Mouse (Mus musculus) neural tube, embryonic 13.5 days (tissue): ENCODE results near the gene Bcan. TPM values are rescaled to one million over a fixed set of nuclear protein-coding genes. Genes with fewer than 3 reads are reported as not detected.

Source experiments
- ATAC-seq: fragments of 200-750 bp; cut with Nextera tagmentation; 2 replicates; pipeline ENCODE4 v1.8.0; 2017; ENCODE audit warnings: low read depth, mild to moderate bottlenecking, moderate TSS enrichment, moderate library complexity
- H3K27ac ChIP-seq: fragments of 300-500 bp; sonication (generic); replicated peaks from 2 replicates; pipeline ENCODE4 v1.5.1; 2015; ENCODE audit warnings: moderate library complexity, mild to moderate bottlenecking, inconsistent platforms
- H3K27me3 ChIP-seq: fragments of 300-500 bp; sonication (generic); 2 replicates; pipeline ENCODE4 v1.6.1; 2015; ENCODE audit warnings: mild to moderate bottlenecking, inconsistent platforms
- H3K36me3 ChIP-seq: fragments of 300-500 bp; sonication (generic); 2 replicates; pipeline ENCODE4 v1.6.1; 2015; ENCODE audit warnings: mild to moderate bottlenecking, inconsistent platforms
- H3K4me1 ChIP-seq: fragments of 300-500 bp; sonication (generic); replicated peaks from 2 replicates; pipeline ENCODE4 v1.6.1; 2015; ENCODE audit warnings: inconsistent platforms
- H3K4me2 ChIP-seq: fragments of 300-500 bp; sonication (generic); 2 replicates; pipeline ENCODE4 v1.6.1; 2015; ENCODE audit warnings: inconsistent platforms, mild to moderate bottlenecking, moderate library complexity
- H3K4me3 ChIP-seq: fragments of 300-500 bp; sonication (generic); 2 replicates; pipeline ENCODE4 v1.5.1; 2015; ENCODE audit warnings: mild to moderate bottlenecking, inconsistent platforms
- H3K9ac ChIP-seq: fragments of 300-500 bp; sonication (generic); 2 replicates; pipeline ENCODE4 v1.6.1; 2015; ENCODE audit warnings: moderate library complexity, mild to moderate bottlenecking, inconsistent platforms
- H3K9me3 ChIP-seq: fragments of 300-500 bp; sonication (generic); 2 replicates; pipeline ENCODE4 v1.6.1; 2016; ENCODE audit warnings: inconsistent platforms
- WGBS: fragments of 180-500 bp; shearing (Covaris S2); methylation state at CpG from one replicate; pipeline ENCODE4 v1.1.7; 2015; 5-methylcytosine and 5-hydroxymethylcytosine counted together
- polyA plus RNA-seq: library from polyadenylated mRNA; unstranded; fragments of >200 nt; fragmentation: Nextera tagmentation; extraction: Ambion mirVana; gene quantifications from 2 replicates; pipeline ENCODE4 v1.2.1, GENCODE M21; 2015

The Bcan gene
- polyA plus RNA-seq, 1 experiment from 2014 or later = 41.3 TPM

DNA sequence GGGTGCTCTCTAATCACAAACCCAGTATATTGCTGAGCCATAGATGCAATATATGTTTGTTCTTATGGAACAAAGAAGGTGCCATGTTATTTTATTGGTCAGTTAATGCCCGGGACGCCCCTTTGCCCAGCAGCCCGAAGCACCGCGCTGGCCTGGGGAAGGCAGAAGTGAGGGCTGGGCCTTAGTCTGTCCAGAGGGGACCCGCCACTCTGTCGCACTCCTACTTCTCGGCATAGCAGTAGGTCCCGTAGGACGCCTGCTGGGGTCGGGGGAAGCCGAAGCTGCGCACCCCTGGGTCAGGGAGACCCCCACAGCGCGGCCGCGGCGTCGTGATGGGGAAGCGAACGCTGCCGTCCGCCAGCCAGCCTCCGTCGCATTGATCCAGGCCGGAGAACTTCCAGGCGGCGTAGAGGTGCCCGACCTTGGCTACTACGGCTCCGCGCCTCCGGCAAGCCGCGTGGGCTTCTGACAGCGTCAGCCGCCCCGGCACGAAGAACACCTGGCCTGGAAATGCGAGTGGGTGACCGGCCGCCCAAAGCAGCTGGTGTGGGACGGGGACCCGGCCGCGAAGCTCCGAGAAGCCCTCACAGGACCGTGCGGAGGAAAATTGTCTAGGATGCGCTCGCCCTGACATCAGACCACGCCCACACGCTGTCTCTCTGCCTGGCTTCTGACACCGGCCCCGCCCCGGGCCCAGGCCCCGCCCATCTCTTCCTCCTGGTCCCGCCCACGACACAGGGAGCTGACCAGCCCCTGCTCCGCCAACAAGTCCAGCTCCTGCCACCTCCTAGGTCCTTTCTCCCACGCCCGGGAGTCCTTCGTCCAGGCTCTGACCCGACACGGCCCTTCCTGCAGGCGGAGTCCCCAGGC lies 22.5 kb upstream of the Bcan start:
- Histone ChIP-seq H3K36me3 (no peaks in the 10 kb centered on the region), H3K9me3 (no peaks in the 10 kb centered on the region), H3K4me3 (peak overlapping the region; percentile 53), H3K4me2 (peak overlapping the region; percentile 96), H3K4me1 (peaks cover 22% of the 10 kb centered on the region), H3K27me3 (peaks cover 89% of the 10 kb centered on the region), H3K27ac (no peak overlapping the region), H3K9ac (peak overlapping the region; percentile 64)
- ATAC-seq = peak; percentile 91
- WGBS = 1% methylated on average over 65 of the region's 66 CpGs

DNA sequence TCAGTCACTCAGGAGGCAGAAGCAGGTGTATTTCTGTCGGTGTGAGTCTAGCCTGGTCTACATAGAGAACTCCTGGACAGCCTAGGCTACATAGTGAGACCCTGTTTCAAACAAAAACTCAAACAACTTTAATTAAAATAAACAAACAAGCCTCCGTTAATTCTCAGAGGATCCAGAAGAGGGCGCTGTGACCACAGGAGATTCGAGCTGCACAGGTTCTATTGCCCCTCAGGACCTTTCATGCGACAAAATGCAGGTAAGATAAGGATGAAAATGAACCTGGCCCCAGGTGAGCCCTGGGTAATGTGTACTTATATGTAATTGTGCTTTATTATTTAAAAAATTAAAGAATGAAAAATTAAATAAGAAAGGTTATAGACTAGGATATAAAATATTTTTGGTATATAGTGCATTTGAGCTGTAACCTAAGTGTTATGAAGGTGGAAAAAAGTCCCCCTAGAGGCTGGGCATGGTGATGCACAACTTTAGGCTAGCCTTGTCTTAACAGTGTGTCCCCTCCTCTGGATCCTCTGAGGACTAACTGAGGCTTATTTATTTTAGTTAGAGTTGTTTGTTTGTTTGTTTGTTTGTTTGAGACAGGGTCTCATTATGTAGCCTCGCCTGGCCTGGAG lies 10.7 kb upstream of the Bcan start:
- Histone ChIP-seq H3K4me1 (no peaks in the 10 kb centered on the region), H3K36me3 (no peaks in the 10 kb centered on the region), H3K4me2 (no peak overlapping the region), H3K4me3 (no peak overlapping the region), H3K9ac (no peak overlapping the region), H3K27me3 (peaks cover 25% of the 10 kb centered on the region), H3K27ac (no peak overlapping the region), H3K9me3 (no peaks in the 10 kb centered on the region; the same call in 1 of the 2 replicates)
- no peak for ATAC-seq
- 8% methylated on average over 6 of the region's 6 CpGs for WGBS

DNA sequence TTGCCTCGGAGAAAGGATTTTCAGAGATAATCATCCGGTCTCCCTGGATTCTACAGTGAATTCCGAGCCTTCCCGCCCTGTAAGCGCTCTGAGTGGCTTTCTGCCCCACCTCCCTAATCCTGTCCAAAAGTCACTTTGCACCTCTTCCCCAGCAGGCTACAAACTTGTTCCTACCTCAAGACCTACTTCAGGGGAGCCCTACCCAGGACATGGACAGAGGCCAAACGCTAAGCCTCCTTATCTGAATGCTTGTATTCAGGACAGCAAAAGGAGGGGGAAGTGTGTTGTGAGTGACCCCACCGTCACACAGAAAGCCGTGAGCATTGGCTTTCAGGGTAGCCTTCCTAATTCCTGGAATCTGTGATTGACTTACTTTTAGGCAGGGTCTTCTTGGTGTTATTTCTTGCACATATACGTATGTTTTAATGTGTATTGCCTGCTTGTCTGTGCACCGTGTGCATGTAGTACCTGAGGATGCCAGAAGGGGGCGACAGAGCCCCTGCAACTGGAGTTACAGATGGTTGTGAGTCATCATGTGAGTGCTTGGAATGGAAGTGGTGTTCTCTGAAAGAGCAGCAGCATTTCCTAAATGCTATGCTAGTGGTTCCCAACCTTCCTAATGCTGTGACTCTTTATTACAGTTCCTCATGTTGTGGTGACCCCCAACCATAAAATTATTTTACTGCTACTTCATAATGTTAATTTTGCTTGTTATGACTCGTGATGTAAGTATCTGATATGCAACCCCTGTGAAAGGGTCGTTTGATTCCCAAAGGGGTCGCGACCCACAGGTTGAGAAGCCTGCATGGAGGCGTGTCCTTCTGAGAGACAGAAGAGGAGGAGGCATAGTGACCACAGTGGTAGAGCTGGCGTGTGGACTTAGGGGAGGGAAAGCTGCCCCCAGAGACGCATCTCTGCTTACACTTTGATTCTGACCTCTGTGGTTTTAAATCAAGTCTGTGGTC lies 6.1 kb upstream of the Bcan start:
- Histone ChIP-seq H3K36me3 (no peaks in the 10 kb centered on the region), H3K27ac (no peak overlapping the region), H3K9ac (no peak overlapping the region), H3K9me3 (no peaks in the 10 kb centered on the region; the same call in 1 of the 2 replicates), H3K27me3 (peaks cover 54% of the 10 kb centered on the region), H3K4me2 (no peak overlapping the region), H3K4me1 (peaks cover 13% of the 10 kb centered on the region), H3K4me3 (no peak overlapping the region)
- ATAC-seq = no peak
- WGBS = 79% methylated on average over 18 of the region's 18 CpGs

DNA sequence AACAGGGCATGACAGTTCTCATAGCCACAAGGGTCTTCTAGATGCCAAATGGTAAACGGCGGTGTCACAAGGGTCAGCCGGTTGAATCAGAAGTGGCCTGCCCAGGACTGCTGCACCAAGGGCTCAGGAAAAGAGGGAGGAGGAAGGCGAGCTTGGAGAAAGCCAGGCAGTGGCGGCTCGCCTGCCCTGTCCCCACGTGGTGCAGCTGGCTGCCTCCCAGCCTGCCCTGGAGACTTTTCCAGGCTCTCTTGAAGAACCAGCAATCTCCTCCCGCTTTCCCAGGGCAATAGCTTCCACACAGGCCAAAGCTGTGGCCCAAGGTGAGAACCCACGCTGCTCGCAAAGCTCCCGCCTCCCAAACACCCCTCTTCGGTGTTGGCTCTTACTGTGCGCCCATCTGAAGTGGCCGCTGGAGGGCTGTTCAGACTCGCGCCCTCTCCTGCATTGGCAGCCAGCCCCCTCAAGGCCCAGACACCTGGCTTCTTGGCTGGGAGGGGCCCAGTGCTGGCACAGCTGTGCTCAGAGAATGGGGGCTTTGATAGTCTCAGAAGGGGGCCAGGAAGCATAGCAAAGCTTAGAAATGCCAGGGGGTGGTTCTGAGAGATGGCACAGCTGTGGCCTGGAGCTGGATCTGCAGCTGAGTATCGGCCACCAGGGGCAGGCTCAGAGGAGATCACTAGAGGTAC lies 2.4 kb upstream of the Bcan start:
- Histone ChIP-seq H3K27me3 (peaks cover 72% of the 10 kb centered on the region), H3K27ac (no peak overlapping the region), H3K4me2 (peak overlapping the region; percentile 10), H3K36me3 (no peaks in the 10 kb centered on the region), H3K9me3 (no peaks in the 10 kb centered on the region; the same call in 1 of the 2 replicates), H3K9ac (no peak overlapping the region), H3K4me1 (peaks cover 34% of the 10 kb centered on the region), H3K4me3 (no peak overlapping the region)
- ATAC-seq = peak; percentile 44; the same call in 1 of the 2 replicates
- 6% methylated on average over 17 of the region's 17 CpGs for WGBS

DNA sequence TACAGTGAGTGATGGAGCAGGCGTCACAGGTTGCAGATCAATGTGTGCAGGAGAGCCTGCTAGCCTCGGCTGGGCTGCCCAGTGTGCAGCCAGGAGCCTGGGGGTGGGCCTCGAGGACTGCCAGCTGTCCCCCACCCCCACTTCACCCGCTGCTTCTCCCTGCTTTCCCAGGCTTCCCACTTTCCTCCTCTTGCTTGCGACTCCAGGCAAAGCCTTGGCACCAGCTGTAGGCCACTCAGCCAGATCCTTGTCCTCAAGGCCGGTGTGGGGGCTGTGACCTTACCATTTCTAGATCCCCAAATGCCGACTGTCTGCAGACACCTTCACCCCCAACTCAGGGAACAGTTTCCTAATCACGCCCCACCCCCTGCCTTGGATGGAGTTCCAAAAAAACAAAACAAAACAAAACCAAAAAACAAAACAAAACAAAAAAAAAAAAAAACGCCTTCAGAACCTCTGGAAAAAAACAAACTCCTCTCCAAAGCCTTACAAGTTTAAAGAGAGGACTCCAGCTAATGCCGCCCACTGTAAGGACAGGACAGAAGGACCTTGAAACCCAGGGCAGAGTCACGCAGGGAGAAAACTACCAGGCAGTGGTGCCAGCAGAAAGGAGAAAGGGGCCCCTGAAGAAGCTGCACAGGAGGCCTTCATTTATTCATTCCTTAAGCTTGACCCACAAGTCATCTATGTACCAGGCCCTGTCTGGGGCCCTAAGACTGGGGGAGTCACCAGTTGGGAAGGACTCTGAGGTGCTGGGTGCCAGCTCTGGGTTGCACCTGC lies 976 bp upstream of the Bcan start:
- no peaks in the 10 kb centered on the region for H3K36me3 ChIP-seq
- 16% methylated on average over 11 of the region's 11 CpGs for WGBS
- no peaks in the 10 kb centered on the region; the same call in 1 of the 2 replicates for H3K9me3 ChIP-seq
- peaks cover 48% of the 10 kb centered on the region for H3K4me1 ChIP-seq
- H3K27me3 ChIP-seq = peaks cover 87% of the 10 kb centered on the region
- H3K27ac ChIP-seq = no peak overlapping the region
- no peak for ATAC-seq
- 0 out of 2 replicates have a peak overlapping the region, but pooled peaks have one; percentile 64 for H3K9ac ChIP-seq
- peak overlapping the region; percentile 72 for H3K4me2 ChIP-seq
- peak overlapping the region; percentile 43 for H3K4me3 ChIP-seq

DNA sequence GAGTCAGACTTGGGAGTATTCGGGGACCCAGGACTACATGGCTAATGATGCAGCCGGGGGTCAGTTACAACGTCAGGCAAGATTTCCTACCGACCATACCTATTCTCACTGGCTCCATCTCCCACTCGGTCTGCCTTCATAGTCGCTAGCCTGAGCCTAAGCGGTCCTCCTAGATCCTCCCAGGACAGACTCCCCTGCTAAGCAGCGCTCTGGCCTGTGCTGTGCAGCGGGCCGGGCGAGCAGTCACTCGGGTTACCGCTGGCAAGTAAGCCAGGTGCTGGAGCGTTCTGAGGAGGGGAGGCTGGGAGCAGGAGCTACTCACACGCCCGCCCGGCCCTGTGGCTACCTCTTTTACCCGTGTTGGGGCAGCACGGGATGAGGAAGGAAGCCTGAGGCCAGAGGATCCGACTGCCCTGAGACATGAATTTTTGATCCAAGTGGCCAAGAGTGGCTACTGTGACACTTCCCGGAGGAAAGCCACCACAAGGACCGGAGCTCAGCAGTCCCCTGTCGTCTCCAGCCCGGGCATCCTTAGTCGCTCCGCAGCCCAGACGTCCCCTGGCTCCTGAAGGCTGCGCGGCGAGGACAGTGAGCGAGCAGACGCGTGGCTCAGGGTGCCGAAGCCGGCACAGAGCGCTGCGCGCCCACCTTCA lies 661 bp downstream of the Bcan start:
- under 1% methylated on average over 38 of the region's 38 CpGs for WGBS
- peaks cover 49% of the 10 kb centered on the region for H3K4me1 ChIP-seq
- no peaks in the 10 kb centered on the region for H3K36me3 ChIP-seq
- peak overlapping the region; percentile 56 for H3K27ac ChIP-seq
- no peaks in the 10 kb centered on the region for H3K9me3 ChIP-seq
- H3K4me3 ChIP-seq = peak overlapping the region; percentile 43
- H3K9ac ChIP-seq = peak overlapping the region; percentile 64
- no peak for ATAC-seq
- H3K27me3 ChIP-seq = peaks cover 99% of the 10 kb centered on the region
- H3K4me2 ChIP-seq = peak overlapping the region; percentile 72

DNA sequence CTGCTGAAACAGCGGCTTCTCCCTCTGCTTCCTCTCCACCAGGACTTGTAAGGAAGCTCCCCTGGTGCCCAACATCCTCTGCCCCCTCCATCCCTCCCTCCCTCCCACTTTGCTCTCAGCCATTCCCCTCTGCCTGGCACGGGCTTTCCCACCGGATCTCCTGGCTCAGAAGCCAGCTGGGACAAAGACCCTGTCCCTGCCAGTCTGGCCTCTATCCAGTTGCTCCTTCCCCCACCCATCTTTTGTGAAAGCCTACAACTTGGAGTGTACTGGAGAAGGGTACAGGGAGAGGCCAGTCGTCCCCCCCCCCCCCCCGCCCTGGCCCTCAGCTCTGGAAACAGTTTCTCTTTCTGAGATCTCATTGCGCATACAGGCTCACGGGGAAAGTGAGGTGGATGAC lies 1.3 kb downstream of the Bcan start:
- H3K4me1 ChIP-seq = peaks cover 49% of the 10 kb centered on the region
- 2% methylated on average over 7 of the region's 7 CpGs for WGBS

DNA sequence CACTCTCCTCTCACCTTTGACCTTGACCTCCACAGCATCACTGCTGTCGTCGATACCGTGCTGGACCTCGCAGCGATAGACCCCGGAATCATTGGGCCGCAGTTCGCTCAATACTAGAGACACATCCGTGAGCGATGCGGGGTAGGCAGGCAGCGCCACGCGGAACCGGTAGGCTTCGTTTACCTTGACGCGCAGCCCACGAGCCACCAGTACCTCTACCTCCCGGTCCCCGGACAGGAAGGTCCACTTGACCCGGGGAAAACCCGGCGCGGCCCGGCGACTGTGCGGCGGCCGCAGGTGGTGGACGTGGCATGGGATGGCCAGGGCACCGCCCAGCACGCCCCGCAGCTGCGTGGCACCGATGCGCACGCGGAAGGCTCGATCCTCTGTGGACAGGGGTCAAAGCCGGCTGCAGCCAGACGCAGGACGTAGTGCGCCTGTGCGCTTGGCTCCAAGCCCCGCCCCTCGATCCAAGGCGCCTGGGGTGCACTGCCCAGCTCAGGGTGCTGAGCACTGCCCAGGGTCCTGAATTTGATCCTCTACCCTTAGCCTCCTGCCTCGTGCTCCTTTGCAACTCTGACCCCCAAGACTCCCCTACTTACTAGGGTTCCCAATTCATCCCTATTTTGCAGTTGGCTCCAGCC lies 2.9 kb downstream of the Bcan start:
- Histone ChIP-seq H3K9ac (peak overlapping the region; percentile 69), H3K4me1 (peaks cover 41% of the 10 kb centered on the region), H3K4me3 (peak overlapping the region; percentile 41), H3K27ac (no peak overlapping the region), H3K4me2 (peak overlapping the region; percentile 72), H3K9me3 (no peaks in the 10 kb centered on the region), H3K36me3 (no peaks in the 10 kb centered on the region), H3K27me3 (peaks cover 99% of the 10 kb centered on the region)
- WGBS = under 1% methylated on average over 49 of the region's 49 CpGs
- no peak for ATAC-seq

More for the DNA sequence above, 1.3 kb downstream of the Bcan start:
- H3K9ac ChIP-seq = peak overlapping the region; percentile 64; the same call in 1 of the 2 replicates
- peaks cover 100% of the 10 kb centered on the region for H3K27me3 ChIP-seq
- peak overlapping the region; percentile 43 for H3K4me3 ChIP-seq
- H3K9me3 ChIP-seq = no peaks in the 10 kb centered on the region
- peak overlapping the region; percentile 56; the same call in 1 of the 2 replicates for H3K27ac ChIP-seq
- peak overlapping the region; percentile 72 for H3K4me2 ChIP-seq
- peak; percentile 48 for ATAC-seq
- H3K36me3 ChIP-seq = no peaks in the 10 kb centered on the region

DNA sequence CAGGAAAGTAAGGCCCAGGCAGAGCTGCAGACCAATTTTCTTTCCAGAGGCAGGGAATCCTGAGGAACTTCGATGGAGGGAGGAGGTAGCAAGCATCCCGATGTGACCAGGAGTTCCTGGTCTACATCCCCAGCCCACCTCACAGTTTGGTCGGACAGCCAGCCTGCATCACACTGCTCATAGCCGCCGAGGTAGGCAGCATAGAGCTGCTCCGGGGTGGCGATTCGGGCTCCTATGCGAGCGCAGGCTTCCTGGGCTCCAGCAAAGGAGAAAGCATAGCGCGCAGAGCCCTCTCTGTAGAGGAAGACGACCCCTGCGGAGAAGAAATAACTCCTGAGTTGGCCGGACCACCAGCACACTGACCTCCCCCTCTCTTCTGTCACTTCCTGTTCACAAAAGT lies 3.6 kb downstream of the Bcan start:
- Histone ChIP-seq H3K27ac (no peak overlapping the region), H3K4me3 (peak overlapping the region; percentile 41), H3K36me3 (no peaks in the 10 kb centered on the region), H3K9ac (peak overlapping the region; percentile 69), H3K27me3 (peaks cover 99% of the 10 kb centered on the region), H3K9me3 (no peaks in the 10 kb centered on the region), H3K4me1 (peaks cover 36% of the 10 kb centered on the region), H3K4me2 (peak overlapping the region; percentile 72)
- ATAC-seq = no peak
- 1% methylated on average over 15 of the region's 15 CpGs for WGBS

DNA sequence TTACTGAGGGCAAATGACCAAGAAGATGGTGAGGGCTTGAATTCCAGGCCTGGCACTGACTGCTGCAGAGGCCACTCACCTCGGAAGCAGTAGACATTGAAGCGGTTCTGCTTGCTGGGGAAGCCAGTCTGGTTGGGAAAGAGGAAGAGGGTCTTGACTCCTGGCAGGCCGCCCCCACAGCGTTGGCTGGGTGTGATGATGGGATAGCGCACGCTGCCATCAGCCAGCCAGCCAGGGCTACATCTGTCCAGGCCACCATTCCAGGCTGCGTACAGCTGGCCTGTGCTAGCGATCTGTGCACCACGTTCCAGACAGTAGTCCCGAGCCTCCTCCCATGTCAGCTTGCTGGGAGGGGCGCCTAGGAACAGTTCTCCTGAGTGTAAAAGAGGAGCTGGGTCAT lies 4.7 kb downstream of the Bcan start:
- Histone ChIP-seq H3K27ac (no peak overlapping the region), H3K4me2 (no peak overlapping the region), H3K4me3 (no peak overlapping the region), H3K27me3 (peaks cover 95% of the 10 kb centered on the region), H3K9ac (no peak overlapping the region), H3K36me3 (no peaks in the 10 kb centered on the region), H3K9me3 (no peaks in the 10 kb centered on the region), H3K4me1 (peaks cover 30% of the 10 kb centered on the region)
- ATAC-seq = no peak
- WGBS = 33% methylated on average over 11 of the region's 11 CpGs
